ENCODE assay signal across 7 mouse cellular contexts in the genomic region with DNA sequence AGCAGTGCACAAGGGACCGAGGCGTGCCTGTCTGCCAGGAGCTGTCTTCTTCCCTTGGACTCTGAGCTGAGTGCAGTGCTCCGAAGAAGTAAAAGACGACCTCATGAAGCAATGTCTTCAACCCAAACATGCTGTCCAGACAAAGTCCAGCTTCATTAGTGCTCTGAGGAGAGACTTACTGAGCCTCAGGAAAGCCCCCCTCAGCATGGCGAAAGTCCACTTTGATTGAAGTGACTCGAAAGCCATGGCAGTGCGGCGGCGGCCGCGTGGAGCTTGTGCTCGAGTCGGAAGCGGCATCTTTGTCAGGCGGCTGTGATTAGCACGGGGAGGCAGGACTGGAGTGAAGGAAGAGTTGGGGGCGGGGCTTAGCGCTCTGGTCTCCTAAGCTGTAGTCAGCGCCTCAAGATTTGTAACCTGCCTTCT.
A peak's percentile ranks its signal among the peaks of the same experiment; 100 is the strongest.
DNase-seq lines count a peak whose midpoint lies in the region; ATAC-seq lines count a peak whose summit lies in the region.

No protein-coding gene starts in this region.

- no peaks in the 10 kb centered on the region for H3K36me3 ChIP-seq in embryonic facial prominence, embryonic 15.5 days
- H3K36me3 ChIP-seq in hindbrain, embryonic 11.5 days (ENCODE audit: control insufficient read depth, insufficient read depth, low read length): no peaks in the 10 kb centered on the region
- H3K36me3 ChIP-seq in limb, embryonic 10.5 days: no peaks in the 10 kb centered on the region
- no peaks in the 10 kb centered on the region for H3K36me3 ChIP-seq in stomach, embryonic 14.5 days (ENCODE audit: control insufficient read depth, insufficient read depth, low read length)

- no peak for ATAC-seq in embryonic facial prominence, embryonic 15.5 days (ENCODE audit: insufficient number of reproducible peaks, low FRiP score, low TSS enrichment, low read depth)
- ATAC-seq in hindbrain, embryonic 11.5 days (ENCODE audit: low FRiP score): peak; percentile 73
- ATAC-seq in megakaryocyte progenitor cell, adult 5-6 weeks (replicated peaks; ENCODE audit: poor library complexity): peak; percentile 18; the same call in 1 of the 2 replicates
- ATAC-seq in stomach, embryonic 14.5 days (ENCODE audit: insufficient number of reproducible peaks, insufficient read depth, low FRiP score, low read depth): peak; percentile 48; the same call in 1 of the 2 replicates

- H3K27me3 ChIP-seq in embryonic facial prominence, embryonic 15.5 days: no peaks in the 10 kb centered on the region
- no peaks in the 10 kb centered on the region for H3K27me3 ChIP-seq in hindbrain, embryonic 11.5 days (ENCODE audit: control insufficient read depth, insufficient read depth, low read length)
- peaks cover 4% of the 10 kb centered on the region; the same call in 1 of the 2 replicates for H3K27me3 ChIP-seq in limb, embryonic 10.5 days (ENCODE audit: low read depth, poor library complexity, severe bottlenecking)
- H3K27me3 ChIP-seq in stomach, embryonic 14.5 days (ENCODE audit: control insufficient read depth, insufficient read depth, low read length): no peaks in the 10 kb centered on the region

- no peak overlapping the region for H3K27ac ChIP-seq in embryonic facial prominence, embryonic 15.5 days (replicated peaks)
- H3K27ac ChIP-seq in hindbrain, embryonic 11.5 days (ENCODE audit: low read depth, low read length): no peak overlapping the region
- H3K27ac ChIP-seq in limb, embryonic 10.5 days: peak overlapping the region; percentile 81
- no peak overlapping the region; the same call in 1 of the 2 replicates for H3K27ac ChIP-seq in stomach, embryonic 14.5 days (ENCODE audit: low read length)

- peak overlapping the region; percentile 37 for H3K4me3 ChIP-seq in embryonic facial prominence, embryonic 15.5 days (replicated peaks)
- peak overlapping the region; percentile 12; the same call in 1 of the 2 replicates for H3K4me3 ChIP-seq in hindbrain, embryonic 11.5 days (ENCODE audit: low read depth, low read length)
- H3K4me3 ChIP-seq in limb, embryonic 10.5 days: peak overlapping the region; percentile 44
- peak overlapping the region; percentile 23 for H3K4me3 ChIP-seq in stomach, embryonic 14.5 days (ENCODE audit: low read depth, low read length)

- 3% methylated on average over 19 of the region's 19 CpGs for WGBS in embryonic facial prominence, embryonic 15.5 days
- 5% methylated on average over 19 of the region's 19 CpGs for WGBS in hindbrain, embryonic 11.5 days
- 3% methylated on average over 19 of the region's 19 CpGs for WGBS in limb, embryonic 10.5 days
- WGBS in stomach, embryonic 14.5 days: 3% methylated on average over 19 of the region's 19 CpGs

- H3K9ac ChIP-seq in embryonic facial prominence, embryonic 15.5 days: peak overlapping the region; percentile 28; the same call in 1 of the 2 replicates
- H3K9ac ChIP-seq in hindbrain, embryonic 11.5 days (ENCODE audit: low read depth, low read length): peak overlapping the region; percentile 12; the same call in 1 of the 2 replicates
- H3K9ac ChIP-seq in stomach, embryonic 14.5 days (replicated peaks; ENCODE audit: low read depth, low read length): no peak overlapping the region

- H3K4me2 ChIP-seq in embryonic facial prominence, embryonic 15.5 days (replicated peaks): peak overlapping the region; percentile 61
- peak overlapping the region; percentile 32 for H3K4me2 ChIP-seq in hindbrain, embryonic 11.5 days (replicated peaks; ENCODE audit: low read depth, low read length)
- peak overlapping the region; percentile 46 for H3K4me2 ChIP-seq in stomach, embryonic 14.5 days (replicated peaks; ENCODE audit: low read depth, low read length)

- no peaks in the 10 kb centered on the region for H3K9me3 ChIP-seq in embryonic facial prominence, embryonic 15.5 days (replicated peaks)
- no peaks in the 10 kb centered on the region for H3K9me3 ChIP-seq in hindbrain, embryonic 11.5 days (ENCODE audit: control insufficient read depth, low read length)
- H3K9me3 ChIP-seq in limb, embryonic 10.5 days (replicated peaks): no peaks in the 10 kb centered on the region
- no peaks in the 10 kb centered on the region for H3K9me3 ChIP-seq in stomach, embryonic 14.5 days (ENCODE audit: control insufficient read depth, low read depth, low read length)

- H3K4me1 ChIP-seq in embryonic facial prominence, embryonic 15.5 days: peaks cover 20% of the 10 kb centered on the region
- H3K4me1 ChIP-seq in hindbrain, embryonic 11.5 days (replicated peaks; ENCODE audit: control insufficient read depth, insufficient read depth, low read length): no peaks in the 10 kb centered on the region
- H3K4me1 ChIP-seq in limb, embryonic 10.5 days: peaks cover 34% of the 10 kb centered on the region
- peaks cover 8% of the 10 kb centered on the region for H3K4me1 ChIP-seq in stomach, embryonic 14.5 days (ENCODE audit: control insufficient read depth, insufficient read depth, low read length)

- DNase-seq in CD4-positive, CD25-positive, alpha-beta regulatory T cell, adult 2 months (ENCODE audit: low read depth, low spot score): peak; percentile 77
- DNase-seq in ES-CJ7 (ENCODE audit: low read depth, low spot score): peak; percentile 88
- peak; percentile 86 for DNase-seq in hindbrain, embryonic 11.5 days (ENCODE audit: low spot score)
- DNase-seq in limb, embryonic 10.5 days (ENCODE audit: low spot score): peak; percentile 82
